Mouse (Mus musculus): Measurements from ENCODE around the gene Frat1. TPM values are rescaled to one million over a fixed set of nuclear protein-coding genes. Genes with fewer than 3 reads are reported as not detected.

Gene Frat1
- polyA plus RNA-seq, 1 experiment from 2014 or later: 23.4 TPM

DNA sequence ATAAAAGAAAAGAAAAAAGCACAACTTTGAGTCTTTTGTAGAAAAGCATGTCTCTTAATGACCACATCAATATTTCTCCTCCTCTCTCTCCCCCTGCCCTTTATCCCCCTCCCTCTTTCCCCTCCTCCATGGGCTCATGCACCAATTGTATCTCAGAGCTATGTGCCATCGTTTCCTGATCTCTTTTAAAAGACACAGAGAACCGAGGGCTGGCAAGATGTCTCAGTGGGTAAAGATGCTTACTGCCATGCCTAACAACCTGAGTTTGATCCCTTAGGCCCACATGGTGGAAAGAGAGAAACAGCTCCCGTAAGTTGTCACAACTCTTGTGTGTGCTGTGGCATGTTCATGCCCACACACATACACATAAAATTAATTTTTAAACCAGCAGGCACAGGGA, 6.9 kb downstream of the Frat1 start:
- ATAC-seq (ENCODE audit: low FRiP score): no peak
- Histone ChIP-seq H3K4me1 (replicated peaks; ENCODE audit: control insufficient read depth, insufficient read depth, low read length) (peaks cover 35% of the 10 kb centered on the region), H3K27me3 (ENCODE audit: control insufficient read depth, insufficient read depth, low read length) (no peaks in the 10 kb centered on the region), H3K27ac (no peak overlapping the region), H3K9ac (no peak overlapping the region), H3K9me3 (ENCODE audit: control insufficient read depth, low read length) (no peaks in the 10 kb centered on the region), H3K36me3 (replicated peaks; ENCODE audit: control insufficient read depth, insufficient read depth) (no peaks in the 10 kb centered on the region), H3K4me2 (replicated peaks) (no peak overlapping the region), H3K4me3 (replicated peaks; ENCODE audit: low read length) (no peak overlapping the region)
- no peak for DNase-seq (ENCODE audit: low spot score)
- 59% methylated on average over 3 of the region's 3 CpGs for WGBS

DNA sequence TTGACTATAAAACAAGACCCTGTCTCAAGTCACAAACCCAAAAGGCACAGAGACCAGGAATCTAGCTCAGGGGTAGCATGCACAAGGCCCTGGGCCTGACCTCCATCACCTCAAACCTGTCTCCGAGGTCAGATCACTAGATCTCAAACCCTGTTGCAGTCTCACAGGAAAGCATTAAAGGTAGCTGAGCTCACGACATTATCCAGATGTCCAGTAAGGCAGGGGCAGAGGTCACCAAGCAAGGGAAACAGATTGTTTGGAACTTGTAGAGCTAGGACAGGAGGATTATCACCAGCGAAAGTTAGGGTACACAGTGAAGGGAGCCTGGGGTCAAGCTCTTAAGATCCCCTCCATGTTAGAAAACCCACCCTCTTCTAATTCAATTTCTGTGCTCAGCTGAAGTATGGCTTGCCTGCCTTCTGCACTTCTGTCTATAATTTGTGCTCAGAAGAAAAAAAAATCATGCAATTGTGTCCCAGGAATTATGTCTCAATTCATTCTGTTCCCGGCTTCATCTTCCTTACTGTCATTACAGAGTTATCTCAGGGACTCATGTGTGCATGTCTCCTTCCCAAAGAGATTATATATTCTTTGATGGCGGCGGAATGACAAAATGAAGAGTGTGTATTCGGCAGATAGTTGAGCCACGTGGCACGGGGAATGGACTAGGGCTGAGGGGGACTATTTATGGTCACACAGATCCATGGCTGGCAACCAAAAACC, 7.6 kb downstream of the Frat1 start:
- H3K27ac ChIP-seq: no peak overlapping the region
- no peak overlapping the region for H3K9ac ChIP-seq
- H3K4me1 ChIP-seq (replicated peaks; ENCODE audit: control insufficient read depth, insufficient read depth, low read length): peaks cover 28% of the 10 kb centered on the region
- H3K9me3 ChIP-seq (ENCODE audit: control insufficient read depth, low read length): no peaks in the 10 kb centered on the region
- no peaks in the 10 kb centered on the region for H3K36me3 ChIP-seq (replicated peaks; ENCODE audit: control insufficient read depth, insufficient read depth)
- no peak for DNase-seq (ENCODE audit: low spot score)
- 75% methylated on average over 9 of the region's 9 CpGs for WGBS
- no peak for ATAC-seq (ENCODE audit: low FRiP score)
- no peaks in the 10 kb centered on the region for H3K27me3 ChIP-seq (ENCODE audit: control insufficient read depth, insufficient read depth, low read length)
- H3K4me3 ChIP-seq (replicated peaks; ENCODE audit: low read length): no peak overlapping the region
- no peak overlapping the region for H3K4me2 ChIP-seq (replicated peaks)

- DNase-seq (ENCODE audit: low spot score): no peak
- H3K36me3 ChIP-seq (replicated peaks; ENCODE audit: control insufficient read depth, insufficient read depth): no peaks in the 10 kb centered on the region
- H3K27ac ChIP-seq: no peak overlapping the region
- 79% methylated on average over 4 of the region's 4 CpGs for WGBS
- no peaks in the 10 kb centered on the region for H3K27me3 ChIP-seq (ENCODE audit: control insufficient read depth, insufficient read depth, low read length)
- H3K4me1 ChIP-seq (replicated peaks; ENCODE audit: control insufficient read depth, insufficient read depth, low read length): peaks cover 23% of the 10 kb centered on the region
- no peak overlapping the region for H3K4me3 ChIP-seq (replicated peaks; ENCODE audit: low read length)
- no peak for ATAC-seq (ENCODE audit: low FRiP score)
- H3K9ac ChIP-seq: no peak overlapping the region
- no peaks in the 10 kb centered on the region for H3K9me3 ChIP-seq (ENCODE audit: control insufficient read depth, low read length)
- no peak overlapping the region for H3K4me2 ChIP-seq (replicated peaks)
These were observed 8.1 kb downstream of the Frat1 start for GRCm38 (mm10) chr19:41837917-41838261.

DNA sequence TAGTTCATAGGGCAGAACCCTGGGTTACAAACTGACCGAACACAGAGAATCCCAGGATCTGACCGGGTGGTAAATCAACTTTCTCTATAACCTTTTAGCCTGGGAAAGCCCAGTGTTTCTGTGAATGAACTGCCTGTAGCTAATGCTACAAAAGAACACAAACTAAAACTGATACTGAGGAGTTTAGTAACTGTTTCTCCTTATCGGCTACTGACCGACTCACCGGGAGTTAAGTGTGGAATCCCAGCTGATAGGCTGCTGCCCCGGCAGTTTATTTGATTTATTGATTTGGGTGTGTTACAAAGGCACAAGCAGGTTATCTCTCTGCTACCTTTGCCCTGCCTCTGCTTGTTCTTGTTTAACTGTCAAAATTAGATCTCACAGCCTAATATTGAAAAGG, 9.0 kb downstream of the Frat1 start:
- no peaks in the 10 kb centered on the region for H3K9me3 ChIP-seq (ENCODE audit: control insufficient read depth, low read length)
- WGBS: 83% methylated on average over 6 of the region's 6 CpGs
- no peak overlapping the region for H3K27ac ChIP-seq
- no peak for ATAC-seq (ENCODE audit: low FRiP score)
- no peak for DNase-seq (ENCODE audit: low spot score)
- peaks cover 15% of the 10 kb centered on the region for H3K4me1 ChIP-seq (replicated peaks; ENCODE audit: control insufficient read depth, insufficient read depth, low read length)
- H3K4me2 ChIP-seq (replicated peaks): no peak overlapping the region
- H3K27me3 ChIP-seq (ENCODE audit: control insufficient read depth, insufficient read depth, low read length): no peaks in the 10 kb centered on the region
- no peaks in the 10 kb centered on the region for H3K36me3 ChIP-seq (replicated peaks; ENCODE audit: control insufficient read depth, insufficient read depth)
- H3K9ac ChIP-seq: no peak overlapping the region
- no peak overlapping the region for H3K4me3 ChIP-seq (replicated peaks; ENCODE audit: low read length)

DNA sequence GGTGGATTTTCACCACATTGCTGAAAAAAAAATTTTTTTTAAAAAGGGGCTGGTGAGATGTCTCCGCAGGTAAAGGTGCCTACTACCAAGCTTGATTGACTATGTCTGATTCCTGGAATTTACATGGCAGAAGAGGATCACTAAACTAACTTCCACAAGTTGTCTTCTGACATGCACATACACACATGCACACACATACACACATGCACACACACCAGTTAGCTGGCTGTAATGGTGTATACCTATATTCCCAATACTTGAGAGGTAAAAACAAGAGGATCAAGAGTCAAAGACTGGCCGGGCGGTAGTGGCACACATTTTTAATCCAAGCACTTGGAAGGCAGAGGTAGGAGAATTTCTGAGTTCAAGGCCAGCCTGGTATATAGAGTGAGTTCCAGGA, 9.9 kb downstream of the Frat1 start:
- H3K36me3 ChIP-seq (replicated peaks; ENCODE audit: control insufficient read depth, insufficient read depth): no peaks in the 10 kb centered on the region
- no peak for ATAC-seq (ENCODE audit: low FRiP score)
- H3K27ac ChIP-seq: no peak overlapping the region
- WGBS: 96% methylated on average over 3 of the region's 3 CpGs
- no peak overlapping the region for H3K4me2 ChIP-seq (replicated peaks)
- H3K4me3 ChIP-seq (replicated peaks; ENCODE audit: low read length): no peak overlapping the region
- no peaks in the 10 kb centered on the region for H3K27me3 ChIP-seq (ENCODE audit: control insufficient read depth, insufficient read depth, low read length)
- H3K4me1 ChIP-seq (replicated peaks; ENCODE audit: control insufficient read depth, insufficient read depth, low read length): peaks cover 12% of the 10 kb centered on the region
- H3K9me3 ChIP-seq (ENCODE audit: control insufficient read depth, low read length): no peaks in the 10 kb centered on the region
- no peak for DNase-seq (ENCODE audit: low spot score)
- no peak overlapping the region for H3K9ac ChIP-seq

DNA sequence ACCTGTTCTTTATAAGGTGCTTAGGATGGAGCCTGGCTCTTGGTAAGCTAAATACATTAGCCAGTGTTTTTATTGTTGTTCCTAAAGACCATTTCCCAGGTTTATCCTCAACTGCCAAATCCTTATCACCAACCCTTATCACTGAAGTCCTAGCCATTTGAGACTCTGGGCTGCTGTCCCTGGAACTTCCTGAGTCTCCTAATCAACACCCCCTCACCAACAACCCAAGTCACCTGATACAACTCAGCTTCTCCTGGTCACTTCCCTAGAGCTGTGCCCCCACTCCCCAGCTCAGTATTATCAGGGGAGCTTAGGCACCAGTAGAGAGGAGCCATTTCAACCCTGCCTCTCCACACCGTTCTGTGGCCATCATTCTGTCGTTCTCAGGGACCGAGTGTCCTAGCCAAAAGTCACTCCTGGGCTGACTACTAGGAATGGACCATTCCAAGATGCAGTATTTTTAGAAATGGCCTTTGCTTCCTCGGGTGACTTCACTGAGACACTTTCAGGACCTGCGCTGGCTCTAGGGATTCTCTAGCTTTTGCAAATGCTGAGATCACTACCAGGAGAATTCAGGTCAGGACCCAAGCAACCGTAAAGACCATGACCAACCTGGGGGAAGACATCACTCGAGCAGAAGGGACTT, 11.5 kb downstream of the Frat1 start:
- no peak overlapping the region for H3K27ac ChIP-seq
- H3K9me3 ChIP-seq (ENCODE audit: control insufficient read depth, low read length): no peaks in the 10 kb centered on the region
- no peaks in the 10 kb centered on the region for H3K36me3 ChIP-seq (replicated peaks; ENCODE audit: control insufficient read depth, insufficient read depth)
- 84% methylated on average over 7 of the region's 7 CpGs for WGBS
- no peak overlapping the region for H3K4me3 ChIP-seq (replicated peaks; ENCODE audit: low read length)
- DNase-seq (ENCODE audit: low spot score) (no peak), ATAC-seq (ENCODE audit: low FRiP score) (no peak)
- H3K27me3 ChIP-seq (ENCODE audit: control insufficient read depth, insufficient read depth, low read length): no peaks in the 10 kb centered on the region
- H3K9ac ChIP-seq: no peak overlapping the region
- peaks cover 11% of the 10 kb centered on the region; the same call in 1 of the 2 replicates for H3K4me1 ChIP-seq (replicated peaks; ENCODE audit: control insufficient read depth, insufficient read depth, low read length)
- no peak overlapping the region for H3K4me2 ChIP-seq (replicated peaks)

DNA sequence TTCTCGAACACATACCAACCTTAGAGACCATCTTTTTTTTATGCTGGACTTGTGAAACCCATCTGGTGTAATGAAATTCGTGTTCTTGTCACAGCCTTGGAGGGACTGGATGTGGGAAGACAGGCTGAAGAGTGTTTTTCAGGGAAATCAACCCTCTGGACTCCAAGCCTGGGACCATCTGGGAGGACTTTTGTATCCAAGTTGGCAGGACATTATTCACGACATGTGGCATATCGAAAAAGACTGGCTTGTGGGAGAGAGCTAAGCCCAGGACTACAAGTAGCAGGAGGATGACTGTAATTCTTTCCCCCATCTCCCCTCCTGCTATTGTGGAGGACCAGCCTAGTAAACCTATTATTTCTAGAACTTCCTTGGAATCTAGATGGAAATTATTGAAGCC, 12.4 kb downstream of the Frat1 start:
- Histone ChIP-seq H3K27me3 (ENCODE audit: control insufficient read depth, insufficient read depth, low read length) (no peaks in the 10 kb centered on the region), H3K9me3 (ENCODE audit: control insufficient read depth, low read length) (no peaks in the 10 kb centered on the region), H3K9ac (no peak overlapping the region), H3K36me3 (replicated peaks; ENCODE audit: control insufficient read depth, insufficient read depth) (no peaks in the 10 kb centered on the region), H3K4me2 (replicated peaks) (no peak overlapping the region), H3K27ac (no peak overlapping the region), H3K4me1 (replicated peaks; ENCODE audit: control insufficient read depth, insufficient read depth, low read length) (peaks cover 16% of the 10 kb centered on the region; the same call in 1 of the 2 replicates), H3K4me3 (replicated peaks; ENCODE audit: low read length) (no peak overlapping the region)
- ATAC-seq (ENCODE audit: low FRiP score) (no peak), DNase-seq (ENCODE audit: low spot score) (no peak)
- WGBS: 82% methylated on average over 4 of the region's 4 CpGs

DNA sequence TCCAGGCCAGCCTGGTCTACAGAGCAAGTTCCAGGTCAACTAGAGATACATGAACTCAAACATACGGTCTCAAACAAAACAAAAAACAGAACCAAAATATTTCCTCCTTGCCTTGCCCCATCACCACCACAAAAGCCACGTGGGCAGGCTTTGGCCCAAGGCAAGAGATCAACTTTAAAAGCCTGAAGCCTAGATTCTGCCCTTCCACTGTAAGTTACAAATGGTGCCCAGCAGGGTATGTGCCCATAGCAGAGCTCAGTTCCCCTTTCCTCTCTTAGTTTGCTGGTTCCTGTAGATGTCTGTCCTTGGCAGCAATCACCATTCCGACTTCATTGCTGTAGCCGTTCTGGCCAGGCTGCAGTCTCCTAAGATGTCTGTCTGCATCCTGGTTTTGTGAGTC, 12.9 kb downstream of the Frat1 start:
- Histone ChIP-seq H3K9me3 (ENCODE audit: control insufficient read depth, low read length) (no peaks in the 10 kb centered on the region), H3K4me3 (replicated peaks; ENCODE audit: low read length) (no peak overlapping the region), H3K27ac (no peak overlapping the region), H3K4me1 (replicated peaks; ENCODE audit: control insufficient read depth, insufficient read depth, low read length) (peaks cover 16% of the 10 kb centered on the region; the same call in 1 of the 2 replicates), H3K36me3 (replicated peaks; ENCODE audit: control insufficient read depth, insufficient read depth) (no peaks in the 10 kb centered on the region), H3K9ac (no peak overlapping the region), H3K4me2 (replicated peaks) (no peak overlapping the region), H3K27me3 (ENCODE audit: control insufficient read depth, insufficient read depth, low read length) (no peaks in the 10 kb centered on the region)
- DNase-seq (ENCODE audit: low spot score) (no peak), ATAC-seq (ENCODE audit: low FRiP score) (no peak)
- 85% methylated on average over 4 of the region's 4 CpGs for WGBS

GRCm38 (mm10) chr19:41844345-41844744, 14.6 kb downstream of the Frat1 start:
- H3K9ac ChIP-seq: no peak overlapping the region
- no peaks in the 10 kb centered on the region for H3K9me3 ChIP-seq (ENCODE audit: control insufficient read depth, low read length)
- ATAC-seq (ENCODE audit: low FRiP score): no peak
- H3K4me1 ChIP-seq (replicated peaks; ENCODE audit: control insufficient read depth, insufficient read depth, low read length): peaks cover 17% of the 10 kb centered on the region
- H3K4me3 ChIP-seq (replicated peaks; ENCODE audit: low read length): no peak overlapping the region
- H3K4me2 ChIP-seq (replicated peaks): no peak overlapping the region
- no peak overlapping the region for H3K27ac ChIP-seq
- no peak for DNase-seq (ENCODE audit: low spot score)
- 79% methylated on average over 6 of the region's 6 CpGs for WGBS
- H3K27me3 ChIP-seq (ENCODE audit: control insufficient read depth, insufficient read depth, low read length): no peaks in the 10 kb centered on the region
- H3K36me3 ChIP-seq (replicated peaks; ENCODE audit: control insufficient read depth, insufficient read depth): no peaks in the 10 kb centered on the region
